Mouse (Mus musculus) thymus, adult 2 months (tissue): ENCODE measurements around the gene Vapb. TPM values are rescaled to one million over a fixed set of nuclear protein-coding genes. Genes with fewer than 3 reads are reported as not detected.

ENCODE experiments used
- DNase-seq: peaks from one replicate; pipeline ENCODE4 v3.0.0; 2021
- H3K27ac ChIP-seq: fragments of 200-500 bp; 2 replicates; pipeline ENCODE4 v1.5.1; 2012; ENCODE audit warnings: low read length, control low read depth; ENCODE audit not compliant: control insufficient read depth, insufficient read depth
- H3K27me3 ChIP-seq: fragments of 200-500 bp; 2 replicates; pipeline ENCODE4 v1.6.1; 2012; ENCODE audit warnings: mild to moderate bottlenecking, low read length, moderate library complexity, mixed read lengths; ENCODE audit not compliant: control insufficient read depth, insufficient read depth
- H3K36me3 ChIP-seq: fragments of 200-500 bp; 2 replicates; pipeline ENCODE4 v1.6.1; 2012; ENCODE audit warnings: mild to moderate bottlenecking, low read length, moderate library complexity; ENCODE audit not compliant: control insufficient read depth, insufficient read depth
- H3K4me1 ChIP-seq: fragments of 200-500 bp; replicated peaks from 2 replicates; pipeline ENCODE4 v1.6.1; 2012; ENCODE audit warnings: low read length; ENCODE audit not compliant: control insufficient read depth, insufficient read depth
- H3K4me3 ChIP-seq: fragments of 200-500 bp; 2 replicates; pipeline ENCODE4 v1.5.1; 2012; ENCODE audit warnings: mild to moderate bottlenecking, low read length, control low read depth, moderate library complexity; ENCODE audit not compliant: control insufficient read depth, insufficient read depth
- CTCF ChIP-seq: fragments of 200-500 bp; IDR thresholded peaks from 2 replicates; pipeline ENCODE4 v1.5.1; 2012; ENCODE audit warnings: mild to moderate bottlenecking, control low read depth, low read length, moderate library complexity, borderline replicate concordance; ENCODE audit not compliant: control insufficient read depth, poor library complexity, insufficient read depth; ENCODE audit errors: extremely low read depth
- POLR2A ChIP-seq: fragments of 200-500 bp; IDR thresholded peaks from 2 replicates; pipeline ENCODE4 v1.6.1; 2012; ENCODE audit warnings: mild to moderate bottlenecking, low read length, control low read depth, moderate library complexity; ENCODE audit not compliant: control insufficient read depth, poor library complexity, insufficient read depth; ENCODE audit errors: extremely low read depth
- WGBS: fragments of 180-500 bp; shearing (Covaris S2); methylation state at CpG from one replicate; pipeline ENCODE4 v1.1.7; 2018; 5-methylcytosine and 5-hydroxymethylcytosine counted together
- polyA plus RNA-seq: library from polyadenylated mRNA; depleted of rRNA; stranded (reverse); fragments of >200 nt; gene quantifications from 2 replicates; pipeline ENCODE4 v1.2.3, GENCODE M21; 2012

Vapb gene
- polyA plus RNA-seq, 1 experiment: 12.1 TPM

GRCm38 (mm10) chr2:173784884-173785283, 47.6 kb downstream of the Vapb start:
- no peaks in the 10 kb centered on the region for H3K27me3 ChIP-seq
- TF ChIP-seq POLR2A: no peak
- no peak for TF ChIP-seq CTCF
- H3K27ac ChIP-seq: no peak overlapping the region
- no peaks in the 10 kb centered on the region for H3K4me1 ChIP-seq
- WGBS: 72% methylated on average over 6 of the region's 6 CpGs
- no peak for DNase-seq
- no peaks in the 10 kb centered on the region for H3K36me3 ChIP-seq
- no peak overlapping the region for H3K4me3 ChIP-seq

GRCm38 (mm10) chr2:173789945-173790804, 52.9 kb downstream of the Vapb start:
- TF ChIP-seq POLR2A (no peak), CTCF (no peak)
- Histone ChIP-seq H3K27me3 (no peaks in the 10 kb centered on the region), H3K36me3 (no peaks in the 10 kb centered on the region), H3K4me1 (peaks cover 4% of the 10 kb centered on the region; the same call in 1 of the 2 replicates), H3K4me3 (no peak overlapping the region), H3K27ac (no peak overlapping the region)
- DNase-seq: no peak
- WGBS: 78% methylated on average over 23 of the region's 23 CpGs

DNA sequence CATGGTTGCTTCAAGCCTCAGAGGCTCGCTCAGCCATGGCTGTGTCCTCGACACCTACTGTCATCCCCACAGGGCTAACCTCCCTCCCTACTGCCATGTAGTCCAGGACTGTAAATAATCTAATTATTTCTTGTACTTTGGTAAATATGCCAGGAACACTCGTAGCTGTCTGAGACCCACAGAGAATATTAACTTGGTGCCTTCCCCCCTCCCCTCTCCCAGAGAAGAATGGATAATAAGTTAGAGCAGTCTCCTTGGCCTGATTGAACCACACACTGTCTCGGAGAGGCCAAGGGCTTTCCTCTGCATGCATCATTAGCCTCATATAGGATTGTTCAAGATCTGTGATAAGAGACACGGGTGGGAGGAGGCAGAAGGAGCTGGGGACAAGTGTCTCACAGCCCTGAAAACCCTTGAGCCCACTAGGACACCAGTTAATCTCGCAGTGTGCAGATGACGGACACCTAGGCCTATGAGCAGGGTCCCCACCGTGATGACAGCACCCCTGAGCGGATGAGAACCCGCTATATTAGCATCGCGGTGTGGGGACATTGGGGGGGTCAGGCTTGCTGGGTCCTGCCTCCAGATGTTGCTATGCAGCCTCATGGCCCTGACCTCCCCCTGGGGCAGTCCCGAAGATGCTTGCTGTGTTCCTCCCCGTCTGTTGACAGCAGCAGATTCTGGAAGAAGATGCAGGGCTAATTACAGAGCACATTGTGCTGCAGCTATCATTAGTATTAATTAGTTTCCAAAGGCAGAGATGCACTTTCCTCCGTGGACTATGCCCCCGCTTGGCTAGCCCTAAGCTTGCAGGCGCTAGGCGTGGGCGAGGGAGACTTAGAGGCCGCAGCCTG, 54.8 kb downstream of the Vapb start:
- WGBS: 92% methylated on average over 20 of the region's 20 CpGs
- no peak for DNase-seq
- Histone ChIP-seq H3K4me1 (peaks cover 4% of the 10 kb centered on the region; the same call in 1 of the 2 replicates), H3K36me3 (no peaks in the 10 kb centered on the region), H3K27ac (no peak overlapping the region), H3K27me3 (no peaks in the 10 kb centered on the region), H3K4me3 (no peak overlapping the region)
- no peak for TF ChIP-seq POLR2A
- no peak for TF ChIP-seq CTCF

DNA sequence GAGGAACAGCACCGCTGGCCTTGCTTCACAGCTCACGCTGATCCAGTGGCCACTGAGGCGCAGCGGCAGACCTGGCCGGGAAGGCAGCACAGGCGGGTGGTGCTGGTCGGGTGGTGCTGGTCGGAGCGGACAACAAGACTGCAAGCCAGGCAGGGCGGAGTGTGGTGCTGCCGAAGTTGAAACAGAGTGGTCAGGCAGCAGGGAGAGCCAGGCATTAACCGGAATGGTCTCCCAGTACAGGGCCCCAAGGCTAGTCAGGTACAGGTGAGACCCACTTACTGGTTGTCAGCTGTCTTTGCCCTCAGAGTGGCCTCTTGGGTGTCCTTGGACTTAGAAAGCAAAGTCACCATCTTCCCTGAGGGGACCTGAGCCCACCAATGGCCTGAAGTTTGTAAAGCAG, 56.7 kb downstream of the Vapb start:
- Histone ChIP-seq H3K4me1 (peaks cover 4% of the 10 kb centered on the region; the same call in 1 of the 2 replicates), H3K27ac (no peak overlapping the region), H3K4me3 (no peak overlapping the region), H3K27me3 (no peaks in the 10 kb centered on the region), H3K36me3 (no peaks in the 10 kb centered on the region)
- TF ChIP-seq CTCF (no peak), POLR2A (no peak)
- 99% methylated on average over 12 of the region's 12 CpGs for WGBS
- no peak for DNase-seq

DNA sequence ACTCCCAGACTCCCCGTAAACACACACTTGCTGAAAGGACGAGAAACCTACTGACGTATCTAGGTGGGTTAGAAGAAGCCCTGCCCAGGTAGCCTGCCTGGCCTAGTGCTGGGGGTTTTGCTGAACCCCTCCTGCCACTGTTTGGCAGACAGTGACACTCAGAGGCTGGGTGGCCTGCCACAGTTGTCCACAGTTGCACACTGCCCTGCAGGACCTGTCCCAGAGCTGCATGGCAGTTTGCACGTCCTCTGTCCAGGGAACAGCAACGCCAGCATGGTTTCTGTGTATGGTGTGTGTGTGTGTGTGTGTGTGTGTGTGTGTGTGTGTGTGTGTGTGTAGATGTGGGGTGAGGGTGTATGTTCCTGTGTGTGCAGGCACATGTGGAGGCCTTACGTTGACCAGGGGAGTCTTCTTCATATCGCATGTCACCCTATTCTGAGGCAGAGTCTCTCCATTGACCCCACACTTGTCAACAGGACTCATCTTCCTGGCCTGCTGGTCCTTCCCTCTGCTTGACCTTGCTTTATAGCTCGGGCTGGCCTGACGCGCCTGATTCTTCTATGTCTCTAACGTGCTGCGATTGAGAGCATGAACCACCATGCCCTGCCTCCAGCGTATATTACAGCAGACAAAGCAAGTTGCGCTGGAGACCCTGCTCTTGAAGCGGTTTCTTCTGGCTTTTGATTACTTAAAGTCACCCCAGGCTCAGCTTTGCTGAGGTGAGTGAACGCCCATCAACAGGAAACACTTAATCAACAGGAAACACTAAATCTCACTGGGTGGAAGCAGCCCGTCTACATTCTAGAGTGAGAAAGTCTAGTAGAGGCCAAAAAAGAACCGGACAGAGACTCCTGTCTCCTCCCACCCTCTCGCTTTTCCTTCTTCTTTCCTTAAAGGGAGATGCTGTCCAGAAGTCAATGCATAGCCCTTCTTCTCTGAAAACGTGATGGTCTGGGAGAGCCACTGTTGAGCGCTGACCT, 57.5 kb downstream of the Vapb start:
- Histone ChIP-seq H3K36me3 (no peaks in the 10 kb centered on the region), H3K27me3 (no peaks in the 10 kb centered on the region), H3K4me1 (peaks cover 4% of the 10 kb centered on the region; the same call in 1 of the 2 replicates), H3K4me3 (no peak overlapping the region), H3K27ac (no peak overlapping the region)
- no peak for DNase-seq
- TF ChIP-seq POLR2A: no peak
- no peak for TF ChIP-seq CTCF
- 75% methylated on average over 21 of the region's 21 CpGs for WGBS
